Mouse (Mus musculus) testis, adult 2 months (tissue): ENCODE data around the gene Anxa6.

Experiments
- CTCF ChIP-seq: fragments of 200-500 bp; IDR thresholded peaks from 2 replicates; pipeline ENCODE4 v1.5.1; 2012; ENCODE audit warnings: low read depth, mild to moderate bottlenecking, inconsistent platforms, low read length, moderate library complexity; ENCODE audit not compliant: control insufficient read depth, insufficient read depth, insufficient replicate concordance
- POLR2A ChIP-seq: fragments of 200-500 bp; IDR thresholded peaks from 2 replicates; pipeline ENCODE4 v1.6.1; 2012; ENCODE audit warnings: low read depth, mild to moderate bottlenecking, inconsistent platforms, low read length, moderate library complexity; ENCODE audit not compliant: control insufficient read depth

- TF ChIP-seq CTCF, result no peak
- TF ChIP-seq POLR2A, result no peak
Measured at GRCm38 (mm10) chr11:54940056-54940455, 93.2 kb downstream of the Anxa6 start.
